Mouse (Mus musculus) left cerebral cortex, adult 9 months (tissue): ENCODE data around the gene Cep162.

Source experiments
- DNase-seq, 2 experiments: peaks; one replicate each; pipeline ENCODE4 v3.0.0; 2022; ENCODE audit warnings: low spot score in 2 of 2

Gene Cep162

DNA sequence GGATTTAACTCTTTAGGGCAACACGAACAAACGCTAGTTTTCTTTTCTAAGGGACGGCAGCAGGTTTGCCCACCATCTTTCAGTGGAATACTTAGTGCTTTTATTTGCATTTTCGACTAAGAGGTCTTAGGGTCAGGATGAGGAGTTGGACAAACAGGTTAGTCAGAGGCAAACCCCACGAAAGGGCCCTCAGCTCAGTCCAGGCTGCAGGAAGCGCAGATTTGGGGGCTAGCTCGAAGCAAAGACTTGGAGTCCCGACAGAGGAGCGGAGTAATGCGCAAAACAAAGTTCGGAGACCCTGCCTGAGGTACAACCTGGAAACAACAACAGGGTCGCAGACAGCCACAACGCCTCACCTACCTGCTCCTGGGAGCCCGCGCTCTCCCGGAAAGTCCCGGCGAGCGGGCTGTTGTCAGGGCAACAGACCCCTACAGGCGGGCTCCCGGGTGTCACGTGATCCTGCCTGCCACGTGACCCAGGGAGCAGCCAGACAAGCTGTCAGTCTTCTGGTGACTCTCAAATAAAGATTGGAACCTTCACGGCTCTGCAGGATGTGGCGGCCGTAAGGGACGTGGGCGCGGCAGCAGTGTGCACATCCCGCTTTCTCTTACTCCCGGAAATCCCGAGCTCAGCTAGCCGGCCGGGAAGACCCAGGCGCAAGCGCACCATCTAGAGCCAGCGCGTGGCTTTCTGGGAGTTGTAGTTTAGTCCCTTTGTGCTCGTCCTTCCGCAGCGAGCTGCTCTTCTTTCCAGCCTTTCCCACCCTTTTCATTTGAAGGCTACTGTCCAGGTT lies at the start of gene Cep162:
TSS of gene Cep162 (minus strand) at position 634 of the 793 bp plus-strand sequence.
- peak; percentile 80 to 92 for DNase-seq

- no peak for DNase-seq
These were observed 47.9 kb upstream of the Cep162 start for GRCm38 (mm10) chr9:87303196-87303595.

- DNase-seq, result peak in 1 of 2 experiments; percentile 4
These were observed 43.6 kb upstream of the Cep162 start for GRCm38 (mm10) chr9:87298900-87299299.

DNA sequence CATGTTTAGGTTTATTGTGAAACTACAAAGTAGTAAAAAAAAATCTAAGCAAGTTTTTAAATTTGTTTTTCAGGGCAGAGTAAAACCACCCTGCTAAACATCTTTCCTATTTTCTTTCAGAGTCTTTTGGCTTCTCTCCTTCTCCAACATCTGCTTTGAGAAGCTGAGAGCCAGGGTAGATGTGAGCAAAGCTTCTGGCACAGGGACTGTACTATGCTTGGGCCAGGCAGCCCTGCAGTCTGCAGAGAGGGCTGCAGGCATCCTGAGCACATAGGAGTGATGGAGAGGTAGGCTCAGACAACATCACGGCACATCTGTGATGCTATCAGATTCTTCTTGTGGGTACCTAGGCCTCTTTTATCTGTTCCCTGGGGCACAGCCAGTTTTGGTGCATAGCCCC lies 42.2 kb upstream of the Cep162 start:
- no peak for DNase-seq

- DNase-seq, result no peak
These were observed 327 bp upstream of the Cep162 start for GRCm38 (mm10) chr9:87255696-87256030.

DNA sequence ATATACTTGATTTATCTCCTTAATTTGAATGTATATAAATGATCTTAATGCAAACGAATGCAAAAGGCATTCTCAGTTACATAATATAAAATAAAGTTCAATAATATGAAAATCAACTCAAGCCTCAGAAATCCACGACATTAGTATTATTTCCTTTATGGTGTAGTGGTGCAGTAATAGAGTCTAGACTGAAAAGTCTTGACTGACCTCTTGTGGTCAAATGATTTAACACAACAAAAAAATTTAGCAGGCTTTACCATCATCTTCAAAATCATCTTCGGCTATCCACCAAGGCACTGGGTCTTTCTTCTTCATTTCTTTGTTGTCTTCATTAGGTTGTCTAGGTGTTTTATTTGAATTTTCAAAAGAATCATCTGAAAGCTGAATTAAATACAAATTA lies 7.2 kb downstream of the Cep162 start:
- no peak for DNase-seq

DNA sequence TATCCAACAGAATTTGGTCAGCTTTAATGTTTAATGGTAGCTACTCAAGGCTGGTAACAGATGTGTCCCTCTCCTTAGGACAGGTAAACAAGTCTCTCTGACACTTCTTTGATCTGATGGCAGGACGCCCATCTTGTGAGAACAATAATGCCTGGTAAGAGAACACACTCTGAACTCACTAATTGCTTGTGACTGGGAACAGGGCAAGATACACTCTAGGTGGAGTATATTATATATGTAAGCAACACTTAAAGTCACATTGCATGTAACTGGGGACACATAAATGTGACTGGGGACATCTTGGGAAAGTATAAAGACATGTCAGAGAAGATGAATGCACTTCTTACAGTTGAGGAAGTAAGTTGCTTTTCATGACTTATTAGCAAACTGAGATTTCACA lies 7.7 kb downstream of the Cep162 start:
- DNase-seq, result no peak

DNA sequence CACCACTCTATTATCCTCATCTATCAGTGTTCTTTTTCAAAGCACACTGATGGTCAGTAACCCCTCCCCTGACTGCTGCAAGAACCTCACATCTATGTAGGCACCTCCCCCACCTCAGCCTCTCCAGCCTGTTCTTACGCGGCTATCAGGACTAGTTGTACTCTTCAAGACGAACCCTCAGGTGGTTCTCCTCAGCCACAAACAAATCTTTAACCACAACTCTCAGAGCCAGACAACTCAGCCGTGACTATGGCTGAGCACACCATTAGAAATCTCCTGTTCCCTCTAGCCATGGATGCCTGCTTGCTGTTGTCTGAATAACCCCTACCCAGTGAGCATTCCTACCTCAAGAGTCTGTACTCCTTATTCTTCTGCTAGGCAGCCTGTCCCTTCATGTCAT lies 42.1 kb downstream of the Cep162 start:
- DNase-seq, result no peak

GRCm38 (mm10) chr9:87210830-87211339 lies 44.5 kb downstream of the Cep162 start:
- no peak for DNase-seq

DNA sequence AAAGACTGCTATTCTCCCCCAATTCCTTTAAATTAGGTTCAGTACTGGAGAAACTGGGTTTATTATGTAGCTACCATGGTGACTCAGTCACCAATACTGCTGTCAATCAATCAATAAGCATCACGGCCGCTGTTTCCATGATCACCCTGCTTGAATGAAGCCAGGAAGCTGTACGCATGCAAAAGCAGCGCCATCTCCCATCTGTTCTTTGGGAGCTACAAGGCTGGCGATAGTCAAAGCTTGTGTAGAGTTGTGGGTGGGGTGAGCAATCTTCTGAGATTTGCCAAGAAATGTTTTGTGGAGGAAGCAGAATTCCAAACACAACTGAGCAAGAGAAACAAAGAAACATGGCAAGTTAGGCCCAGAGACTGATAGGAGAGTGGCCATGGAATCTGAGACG lies 52.9 kb downstream of the Cep162 start:
- DNase-seq, result peak in 1 of 2 experiments; percentile 51

GRCm38 (mm10) chr9:87200919-87201318 lies 54.4 kb downstream of the Cep162 start:
- DNase-seq, result no peak

DNA sequence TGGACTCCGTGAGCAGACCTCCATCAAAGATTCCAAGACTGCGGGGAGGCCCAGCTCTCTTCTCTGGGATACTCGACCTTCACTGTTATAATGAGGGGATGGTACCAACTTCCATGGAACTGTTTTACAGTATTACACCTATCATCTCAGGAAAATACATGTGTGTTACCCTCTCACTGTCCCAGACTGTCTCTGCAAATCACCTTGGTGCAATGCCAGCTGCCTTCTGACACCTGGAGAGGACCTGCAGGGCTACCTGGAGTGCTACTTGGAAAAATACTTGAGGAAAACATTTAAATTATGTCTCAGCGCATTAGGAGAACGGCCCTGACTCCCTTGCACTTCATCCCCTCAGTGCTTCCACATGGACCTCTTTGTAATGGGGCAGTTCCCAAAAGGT lies 54.9 kb downstream of the Cep162 start:
- no peak for DNase-seq

DNA sequence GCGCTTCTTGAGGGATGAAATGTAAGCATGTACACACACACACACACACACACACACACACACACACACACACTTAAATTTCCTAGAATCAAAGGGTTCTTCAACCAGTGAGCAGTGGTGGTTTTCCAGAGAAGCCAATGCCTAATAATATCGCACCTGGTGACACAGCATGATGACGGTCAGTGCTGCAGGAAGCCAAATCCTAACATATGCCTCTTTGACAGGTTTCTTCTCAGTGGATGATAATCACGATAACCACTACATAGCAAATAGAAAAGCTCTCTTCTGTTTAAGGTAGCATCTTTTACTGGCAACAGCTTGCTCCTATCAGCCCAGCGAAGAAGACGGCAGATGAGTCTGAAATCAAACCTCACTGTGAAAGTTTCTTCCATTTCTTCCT lies 57.3 kb downstream of the Cep162 start:
- DNase-seq, result no peak

DNA sequence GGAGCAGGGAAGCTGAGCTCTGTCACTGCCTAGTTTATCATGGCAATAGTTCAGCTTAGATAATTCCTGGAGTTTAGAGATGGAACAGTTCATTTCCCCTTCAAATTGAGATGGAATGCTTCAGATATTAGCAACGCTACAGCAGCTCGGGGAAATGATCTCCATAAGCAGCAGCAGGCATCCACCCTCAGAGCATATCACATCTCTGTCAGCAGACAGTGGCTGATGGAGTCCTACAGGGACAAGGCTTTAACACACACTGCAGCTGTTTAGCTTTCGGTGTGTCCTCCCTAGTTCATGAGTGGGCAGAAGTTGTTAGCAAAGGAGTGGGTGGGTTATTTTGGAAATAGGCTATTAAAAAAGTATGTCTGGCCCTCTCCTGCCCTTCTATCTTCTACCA lies 58.1 kb downstream of the Cep162 start:
- DNase-seq, result no peak

GRCm38 (mm10) chr9:87193721-87194120 lies 61.6 kb downstream of the Cep162 start:
- DNase-seq, result no peak

DNA sequence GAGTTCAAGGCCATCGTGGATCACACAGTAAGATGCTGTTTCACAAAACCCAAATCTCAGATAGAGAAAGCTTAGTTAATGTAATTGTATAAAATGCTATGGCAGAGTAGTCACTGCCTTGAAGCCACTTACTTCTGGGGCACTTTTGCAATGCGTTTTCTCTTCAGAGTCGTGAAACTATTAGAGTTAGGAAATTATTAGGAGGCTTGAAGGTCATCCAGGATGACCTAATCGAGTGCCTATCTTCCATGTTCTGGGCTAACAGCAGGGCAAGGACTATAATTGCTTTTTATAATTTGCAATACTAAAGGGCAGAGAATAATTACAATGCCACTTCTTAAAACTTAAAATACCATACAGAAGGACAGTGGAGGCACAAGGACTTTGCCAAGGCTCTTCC lies 68.0 kb downstream of the Cep162 start:
- no peak for DNase-seq

- no peak for DNase-seq
These were observed 73.1 kb downstream of the Cep162 start for GRCm38 (mm10) chr9:87182231-87182630.

DNA sequence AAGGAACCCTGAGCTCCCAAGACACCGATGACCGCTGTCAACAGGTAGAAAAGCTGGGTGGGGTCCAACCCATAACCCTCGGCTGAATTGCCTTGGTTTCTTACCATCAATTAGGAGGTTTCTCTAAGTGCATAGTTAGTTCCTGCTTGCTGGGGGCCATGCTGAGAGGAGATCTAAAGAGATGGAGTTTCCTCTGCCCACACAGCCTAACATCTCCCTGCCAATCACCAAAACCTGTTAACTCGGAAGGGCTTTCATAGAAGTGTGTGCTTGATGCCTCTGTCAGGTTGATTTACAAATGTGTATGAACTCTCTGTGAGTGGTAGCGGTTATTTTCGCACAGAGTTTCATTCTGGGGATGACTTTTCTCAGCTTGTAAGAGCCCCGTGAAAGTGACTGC lies 76.8 kb downstream of the Cep162 start:
- no peak for DNase-seq

DNA sequence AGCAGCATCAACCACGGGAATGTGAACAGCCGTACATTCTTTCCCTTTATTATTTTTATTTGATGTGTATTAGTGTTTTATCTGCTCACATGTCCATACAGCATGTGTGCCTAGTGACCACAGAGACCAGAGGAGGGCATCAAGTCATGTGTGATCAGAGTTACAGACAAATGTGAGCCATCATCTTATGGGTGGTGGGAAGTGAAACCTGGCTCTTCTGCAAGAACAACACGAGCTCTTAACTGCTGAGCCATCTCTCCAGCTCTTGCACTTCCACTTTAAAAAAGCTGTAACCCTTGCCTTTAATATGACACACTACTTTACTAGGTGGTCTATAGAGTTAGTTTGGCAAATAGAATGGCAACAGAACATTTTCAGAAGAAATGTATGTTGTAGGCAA lies 83.8 kb downstream of the Cep162 start:
- no peak for DNase-seq

DNA sequence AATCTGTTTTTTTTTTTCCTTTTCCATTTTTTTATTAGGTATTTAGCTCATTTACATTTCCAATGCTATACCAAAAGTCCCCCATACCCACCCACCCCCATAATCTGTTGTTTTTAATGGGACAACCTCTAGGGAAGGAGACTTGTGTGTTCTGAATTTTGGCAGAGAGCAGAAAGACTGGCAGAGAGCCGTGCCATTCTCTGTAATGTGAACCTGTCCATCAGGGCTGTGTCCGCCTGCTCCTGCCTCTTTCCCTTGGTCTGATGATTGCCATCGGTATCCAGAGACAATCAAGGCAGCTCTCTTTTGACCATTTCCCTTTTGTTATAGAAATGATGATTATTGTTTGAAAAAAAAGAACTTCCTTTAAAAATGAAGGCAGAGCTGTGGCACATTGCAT lies 84.4 kb downstream of the Cep162 start:
- DNase-seq, result no peak

- no peak for DNase-seq
These were observed 86.2 kb downstream of the Cep162 start for GRCm38 (mm10) chr9:87169144-87169543.

DNA sequence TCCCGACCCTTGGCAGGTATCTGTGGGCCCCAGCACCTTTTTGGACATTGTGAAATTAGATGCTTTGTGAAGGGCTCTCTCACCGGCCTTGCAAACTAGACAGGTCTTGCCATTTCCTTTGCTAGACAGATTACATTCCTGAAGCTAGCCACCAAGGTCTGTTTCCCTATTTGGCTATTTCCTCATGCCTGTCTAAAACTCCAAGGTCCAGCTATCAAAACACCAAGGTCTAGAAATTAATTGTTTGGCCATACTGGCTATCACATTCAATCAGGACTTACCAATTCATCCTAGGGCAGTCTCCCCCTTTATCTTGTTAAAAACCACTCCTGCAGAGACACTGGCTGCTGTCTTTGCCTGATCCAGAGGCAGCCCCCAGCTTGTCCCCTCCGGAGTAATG lies 87.3 kb downstream of the Cep162 start:
- no peak for DNase-seq

- no peak for DNase-seq
These were observed 88.1 kb downstream of the Cep162 start for GRCm38 (mm10) chr9:87167001-87167830.
